Mouse (Mus musculus): ENCODE measurements at regions not wholly inside any gene's neighbourhood (a gene's known extent, or its start where the extent isn't known, plus 50 kb on each side); places are given as distances from the start of the nearest gene placed in this dataset.

- Histone ChIP-seq H3K79me2 (replicated peaks; ENCODE audit: control insufficient read depth, extremely low read depth, insufficient read depth, poor library complexity, severe bottlenecking) (no peaks in the 10 kb centered on the region), H3K9me3 (replicated peaks; ENCODE audit: low read length) (no peaks in the 10 kb centered on the region), H3K4me3 (replicated peaks in 1 of 3; ENCODE audit: low read depth in 2 of 3, low read length in 2 of 3, poor library complexity in 1 of 3) (no peak overlapping the region), H3K4me1 (ENCODE audit: control insufficient read depth in 1 of 2, insufficient read depth in 2 of 2) (no peaks in the 10 kb centered on the region), H3K36me3 (replicated peaks in 1 of 2; ENCODE audit: control insufficient read depth in 1 of 2, insufficient read depth in 1 of 2, low read length in 1 of 2) (no peaks in the 10 kb centered on the region), H3K27ac (ENCODE audit: insufficient read depth, low read depth) (no peak overlapping the region), H3K9ac (ENCODE audit: insufficient read depth, low read depth) (no peak overlapping the region), H3K4me2 (ENCODE audit: insufficient read depth, low read depth, poor library complexity, severe bottlenecking) (no peak overlapping the region), H3K27me3 (replicated peaks) (no peaks in the 10 kb centered on the region)
- TF ChIP-seq HCFC1 (IDR thresholded peaks at IDR 0.05; ENCODE audit: low read depth, low read length) = no peak
- no peak for TF ChIP-seq USF2 (conservative IDR thresholded peaks at IDR 0.05; ENCODE audit: low read depth, low read length)
- no peak for TF ChIP-seq POLR2AphosphoS2 (IDR thresholded peaks at IDR 0.05; ENCODE audit: low read depth, low read length)
- TF ChIP-seq TCF12 (IDR thresholded peaks at IDR 0.05; ENCODE audit: low read depth, low read length) = no peak
- TF ChIP-seq TBP (conservative IDR thresholded peaks at IDR 0.05; ENCODE audit: low read depth, low read length) = no peak
- TF ChIP-seq MEF2A (IDR thresholded peaks at IDR 0.05; ENCODE audit: borderline replicate concordance, low read depth, low read length) = no peak
- TF ChIP-seq MAFK (IDR thresholded peaks at IDR 0.05; ENCODE audit: insufficient replicate concordance, low read length) = no peak
- in situ Hi-C loops (cut with MboI; ENCODE audit: low pct_ligation_motif_present, low pct_unique_long_range_greater_than_20kb, low sequenced_read_pairs) (no loop called here), dilution Hi-C loops (cut with MboI; ENCODE audit: extremely low pct_ligation_motif_present, extremely low pct_unique_long_range_greater_than_20kb, low sequenced_read_pairs) (no loop called here)
- no peak for DNase-seq (ENCODE audit: extremely low read depth)
Measured at GRCm38 (mm10) chr4:55695246-55695645, 163.0 kb upstream of the Klf4 start.

DNA sequence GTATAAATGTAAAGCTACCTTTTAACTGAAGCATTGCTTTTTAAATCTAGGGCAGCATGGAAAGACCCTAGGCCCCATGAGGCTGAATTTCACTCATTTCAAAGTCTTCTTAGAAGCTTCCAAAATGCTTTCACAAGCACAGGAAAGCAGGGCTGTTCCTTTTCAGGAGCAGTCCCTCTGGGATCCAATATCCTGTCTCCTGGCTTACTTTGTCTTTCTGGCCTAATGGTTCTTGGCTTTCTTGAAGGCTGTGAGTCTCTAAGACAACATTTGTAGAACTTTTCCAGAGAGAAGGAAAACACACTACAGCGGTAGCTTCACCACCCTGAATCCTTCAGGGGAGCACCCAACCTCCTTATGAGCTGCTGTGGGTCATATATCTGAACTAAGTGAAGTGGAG, 157.2 kb upstream of the Klf4 start:
- TF ChIP-seq NRF1 (IDR thresholded peaks at IDR 0.05; ENCODE audit: low read depth, low read length) (no peak), MEF2A (IDR thresholded peaks at IDR 0.05; ENCODE audit: borderline replicate concordance, low read depth, low read length) (no peak), BHLHE40 (IDR thresholded peaks at IDR 0.05; ENCODE audit: low read depth, low read length) (no peak), ELF1 (IDR thresholded peaks at IDR 0.05; ENCODE audit: low read depth, low read length) (no peak), MYC (IDR thresholded peaks at IDR 0.05; ENCODE audit: low read depth, low read length) (no peak), RCOR1 (conservative IDR thresholded peaks at IDR 0.05; ENCODE audit: low read depth, low read length) (no peak), CHD2 (IDR thresholded peaks at IDR 0.05; ENCODE audit: low read length) (no peak)
- DNase-seq (ENCODE audit: extremely low read depth) = no peak
- Histone ChIP-seq H3K36me3 (replicated peaks in 1 of 2; ENCODE audit: control insufficient read depth in 1 of 2, insufficient read depth in 1 of 2, low read length in 1 of 2) (no peaks in the 10 kb centered on the region), H3K4me1 (ENCODE audit: control insufficient read depth in 1 of 2, insufficient read depth in 2 of 2) (peaks cover 5 to 6% of the 10 kb centered on the region in 2 experiments), H3K4me3 (replicated peaks in 1 of 3; ENCODE audit: low read depth in 2 of 3, low read length in 2 of 3, poor library complexity in 1 of 3) (no peak overlapping the region), H3K9me3 (replicated peaks; ENCODE audit: low read length) (no peaks in the 10 kb centered on the region), H3K79me2 (replicated peaks; ENCODE audit: control insufficient read depth, extremely low read depth, insufficient read depth, poor library complexity, severe bottlenecking) (no peaks in the 10 kb centered on the region), H3K4me2 (ENCODE audit: insufficient read depth, low read depth, poor library complexity, severe bottlenecking) (no peak overlapping the region), H3K9ac (ENCODE audit: insufficient read depth, low read depth) (no peak overlapping the region), H3K27me3 (replicated peaks) (no peaks in the 10 kb centered on the region), H3K27ac (ENCODE audit: insufficient read depth, low read depth) (no peak overlapping the region)
- in situ Hi-C loops (cut with MboI; ENCODE audit: low pct_ligation_motif_present, low pct_unique_long_range_greater_than_20kb, low sequenced_read_pairs) = no loop called here
- dilution Hi-C loops (cut with MboI; ENCODE audit: extremely low pct_ligation_motif_present, extremely low pct_unique_long_range_greater_than_20kb, low sequenced_read_pairs) = no loop called here

DNA sequence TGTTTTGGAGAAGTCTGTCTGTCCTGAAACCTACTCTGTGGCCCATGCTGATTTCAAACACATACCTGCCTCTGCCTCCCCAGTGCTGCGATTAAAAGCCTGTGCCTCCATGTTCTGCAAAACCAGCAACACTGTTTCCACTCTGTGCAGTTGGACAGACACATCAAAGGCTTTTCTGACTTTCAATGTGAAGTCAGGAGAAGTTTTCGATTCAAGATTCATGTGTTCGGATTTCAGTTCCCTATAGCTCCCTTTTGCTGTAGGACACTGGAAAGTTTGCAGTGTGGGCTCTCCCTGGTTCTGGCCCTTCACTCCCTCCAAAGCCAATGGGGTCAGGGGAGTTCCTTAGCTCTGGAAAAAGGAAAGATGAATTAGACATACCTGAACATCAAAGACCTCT, 154.5 kb upstream of the Klf4 start:
- H3K79me2 ChIP-seq (replicated peaks; ENCODE audit: control insufficient read depth, extremely low read depth, insufficient read depth, poor library complexity, severe bottlenecking) = no peaks in the 10 kb centered on the region
- H3K27me3 ChIP-seq (replicated peaks) = no peaks in the 10 kb centered on the region
- no peak overlapping the region for H3K27ac ChIP-seq (ENCODE audit: insufficient read depth, low read depth)
- TF ChIP-seq TBP (conservative IDR thresholded peaks at IDR 0.05; ENCODE audit: low read depth, low read length) (no peak), JUN (IDR thresholded peaks at IDR 0.05; ENCODE audit: insufficient read depth, low read depth, low read length) (no peak), MYC (IDR thresholded peaks at IDR 0.05; ENCODE audit: low read depth, low read length) (no peak), NELFE (IDR thresholded peaks at IDR 0.05; ENCODE audit: low read depth, low read length) (no peak), BHLHE40 (IDR thresholded peaks at IDR 0.05; ENCODE audit: low read depth, low read length) (0 out of 2 replicates have a peak, but pooled peaks have one; percentile 3), ZC3H11A (IDR thresholded peaks at IDR 0.05; ENCODE audit: low read depth, low read length) (no peak), MAX (IDR thresholded peaks at IDR 0.05; ENCODE audit: low read length) (no peak), JUND (conservative IDR thresholded peaks at IDR 0.05; ENCODE audit: low read depth, low read length) (no peak), ZMIZ1 (IDR thresholded peaks at IDR 0.05; ENCODE audit: low read depth, low read length) (no peak), EP300 (IDR thresholded peaks at IDR 0.05; ENCODE audit: low read length) (peak; percentile 78; the same call in 1 of the 2 replicates), IRF4 (IDR thresholded peaks at IDR 0.05; ENCODE audit: low read depth, low read length) (peak; percentile 21; the same call in 1 of the 2 replicates), CHD2 (IDR thresholded peaks at IDR 0.05; ENCODE audit: low read length) (no peak)
- DNase-seq (ENCODE audit: extremely low read depth) = no peak
- peak overlapping the region; percentile 37; the same call in 1 of the 2 replicates for H3K4me2 ChIP-seq (ENCODE audit: insufficient read depth, low read depth, poor library complexity, severe bottlenecking)
- peaks cover 6 to 8% of the 10 kb centered on the region in 2 experiments for H3K4me1 ChIP-seq (ENCODE audit: control insufficient read depth in 1 of 2, insufficient read depth in 2 of 2)
- in situ Hi-C loops (cut with MboI; ENCODE audit: low pct_ligation_motif_present, low pct_unique_long_range_greater_than_20kb, low sequenced_read_pairs) (no loop called here), dilution Hi-C loops (cut with MboI; ENCODE audit: extremely low pct_ligation_motif_present, extremely low pct_unique_long_range_greater_than_20kb, low sequenced_read_pairs) (no loop called here)
- H3K9ac ChIP-seq (ENCODE audit: insufficient read depth, low read depth) = no peak overlapping the region
- H3K36me3 ChIP-seq (replicated peaks in 1 of 2; ENCODE audit: control insufficient read depth in 1 of 2, insufficient read depth in 1 of 2, low read length in 1 of 2) = no peaks in the 10 kb centered on the region
- no peak overlapping the region for H3K4me3 ChIP-seq (replicated peaks in 1 of 3; ENCODE audit: low read depth in 2 of 3, low read length in 2 of 3, poor library complexity in 1 of 3)
- H3K9me3 ChIP-seq (replicated peaks; ENCODE audit: low read length) = no peaks in the 10 kb centered on the region

Measured in CH12.LX (cell line).